ENCODE assay signal across 8 mouse cellular contexts in genomic region chr4:129701503-129702377, GRCm38 (mm10). TPM values are rescaled to one million over a fixed set of nuclear protein-coding genes. Genes with fewer than 3 reads are reported as not detected.
A peak's percentile ranks its signal among the peaks of the same experiment; 100 is the strongest.
DNase-seq lines count a peak whose midpoint lies in the region; ATAC-seq lines count a peak whose summit lies in the region.

No protein-coding gene starts in this region.

- no peak overlapping the region for H3K9ac ChIP-seq in lung, embryonic 15.5 days

- H3K4me3 ChIP-seq in lung, embryonic 15.5 days, result no peak overlapping the region

- peak; percentile 69 to 83 for ATAC-seq in hematopoietic stem cell, adult 5-6 weeks (replicated peaks in 1 of 2; ENCODE audit: insufficient read depth in 1 of 2, low FRiP score in 2 of 2, low TSS enrichment in 1 of 2, low read depth in 1 of 2, poor library complexity in 2 of 2, severe bottlenecking in 2 of 2)
- 0 out of 2 replicates have a peak, but pooled peaks have one; percentile 3 for ATAC-seq in lung, embryonic 15.5 days (ENCODE audit: borderline replicate concordance, extremely low read depth, low FRiP score, low TSS enrichment)

- no peaks in the 10 kb centered on the region for H3K27me3 ChIP-seq in lung, embryonic 15.5 days

- H3K4me2 ChIP-seq in lung, embryonic 15.5 days, result peak overlapping the region; percentile 18

- peak; percentile 80 for DNase-seq in Muller cell, postnatal 12 days (ENCODE audit: inconsistent ontology term)
- DNase-seq in cerebellum, adult 9-10 months, result peak; percentile 88
- DNase-seq in forelimb bud, embryonic 11.5 days (ENCODE audit: low read depth, low spot score), result peak; percentile 84
- DNase-seq in layer of hippocampus, adult 8-10 months (ENCODE audit: low spot score in 2 of 2), result peak; percentile 83 to 88
- DNase-seq in ovary, adult 18-20 months (ENCODE audit: low spot score), result peak; percentile 52
- peak; percentile 90 for DNase-seq in thymus, postnatal 0 days (ENCODE audit: low spot score)

- H3K4me1 ChIP-seq in lung, embryonic 15.5 days, result peaks cover 29% of the 10 kb centered on the region

- peak overlapping the region; percentile 57 for H3K27ac ChIP-seq in lung, embryonic 15.5 days

- no peaks in the 10 kb centered on the region for H3K9me3 ChIP-seq in lung, embryonic 15.5 days

- peaks cover 34% of the 10 kb centered on the region for H3K36me3 ChIP-seq in lung, embryonic 15.5 days

- WGBS in lung, embryonic 15.5 days, result 47% methylated on average over 17 of the region's 17 CpGs

RNA-seq across cellular contexts. Expression of gene Tmem39b, which starts 5.1 kb away (rescaled TPM):
- total RNA-seq in hematopoietic stem cell, adult 5-6 weeks (2017), result 6.4 and 8.0 TPM in 2 replicates
- total RNA-seq in layer of hippocampus, adult 8-10 months (2022), result 10 to 100 TPM; 13.4 to 16.0 (median 14.9) TPM
- polyA plus RNA-seq in lung, embryonic 15.5 days (2015; fragmentation: Nextera tagmentation; extraction: Ambion mirVana), result 12.6 and 13.6 TPM in 2 replicates
- 7.7 and 9.2 TPM in 2 replicates for polyA plus RNA-seq in thymus, postnatal 0 days (2015; fragmentation: Nextera tagmentation; extraction: Ambion mirVana)

RNA-seq across cellular contexts. Expression of gene Kpna6, which starts 29.2 kb away (rescaled TPM):
- 16.0 and 22.8 TPM in 2 replicates for total RNA-seq in hematopoietic stem cell, adult 5-6 weeks (2017)
- total RNA-seq in layer of hippocampus, adult 8-10 months (2022), result 100 to 1,000 TPM in 2 of 4 experiments, 10 to 100 TPM in 2; 80.9 to 108 (median 97.7) TPM
- 16.4 and 16.5 TPM in 2 replicates for polyA plus RNA-seq in lung, embryonic 15.5 days (2015; fragmentation: Nextera tagmentation; extraction: Ambion mirVana)
- 8.9 and 11.6 TPM in 2 replicates for polyA plus RNA-seq in thymus, postnatal 0 days (2015; fragmentation: Nextera tagmentation; extraction: Ambion mirVana)

RNA-seq across cellular contexts. Expression of gene Khdrbs1, which starts 40.4 kb away (rescaled TPM):
- total RNA-seq in hematopoietic stem cell, adult 5-6 weeks (2017), result 92.1 and 122 TPM in 2 replicates
- 10 to 100 TPM; 83.3 to 90.1 (median 85.7) TPM for total RNA-seq in layer of hippocampus, adult 8-10 months (2022)
- polyA plus RNA-seq in lung, embryonic 15.5 days (2015; fragmentation: Nextera tagmentation; extraction: Ambion mirVana), result 125 and 126 TPM in 2 replicates
- polyA plus RNA-seq in thymus, postnatal 0 days (2015; fragmentation: Nextera tagmentation; extraction: Ambion mirVana), result 127 and 145 TPM in 2 replicates
